Mouse (Mus musculus): ENCODE results near the gene Slc46a2. TPM values are rescaled to one million over a fixed set of nuclear protein-coding genes. Genes with fewer than 3 reads are reported as not detected.

Gene Slc46a2
- 0.07 TPM in 1 of 2 replicates, not detected in the other for polyA plus RNA-seq (2014; fragmentation: Nextera tagmentation; extraction: Ambion mirVana)

- Histone ChIP-seq H3K4me3 (ENCODE audit: low read depth, low read length) (no peak within 1 kb of the TSS), H3K4me2 (peak within 1 kb of the TSS; percentile 11; the same call in 1 of the 2 replicates), H3K36me3 (ENCODE audit: control insufficient read depth, insufficient read depth, low read length) (no peaks in the 10 kb centered on the region), H3K9ac (ENCODE audit: low read length) (no peak within 1 kb of the TSS), H3K9me3 (ENCODE audit: control insufficient read depth, low read length) (no peaks in the 10 kb centered on the region), H3K27ac (ENCODE audit: low read depth, low read length) (no peak within 1 kb of the TSS), H3K27me3 (ENCODE audit: control insufficient read depth, insufficient read depth, low read length) (peaks cover 3% of the 10 kb centered on the region), H3K4me1 (ENCODE audit: control insufficient read depth, insufficient read depth, low read length) (no peaks in the 10 kb centered on the region)
- ATAC-seq (ENCODE audit: low FRiP score), result peak; percentile 30; the same call in 1 of the 2 replicates
- 17% methylated on average over 22 of the region's 22 CpGs for WGBS
- no peak for DNase-seq (ENCODE audit: low spot score, missing footprints)
Observed at GRCm38 (mm10) chr4:59914608-59915403, at the start of gene Slc46a2. Gene Slc46a2 (minus strand): TSS chr4:59915056.

GRCm38 (mm10) chr4:59963405-59964344 lies 48.8 kb upstream of the Slc46a2 start, which contains the start of gene Mup6:
Gene Mup6 (plus strand): TSS chr4:59964294.
- 0 out of 2 replicates have a peak, but pooled peaks have one; percentile 44 for ATAC-seq (ENCODE audit: low FRiP score)
- WGBS, result 27% methylated on average over 3 of the region's 3 CpGs
- peak; percentile 83 for DNase-seq (ENCODE audit: low spot score, missing footprints)
- H3K4me2 ChIP-seq, result no peak within 1 kb of the TSS
- no peak within 1 kb of the TSS for H3K27ac ChIP-seq (ENCODE audit: low read depth, low read length)
- H3K27me3 ChIP-seq (ENCODE audit: control insufficient read depth, insufficient read depth, low read length), result no peaks in the 10 kb centered on the region
- H3K9ac ChIP-seq (ENCODE audit: low read length), result no peak within 1 kb of the TSS
- H3K4me3 ChIP-seq (ENCODE audit: low read depth, low read length), result no peak within 1 kb of the TSS
- no peaks in the 10 kb centered on the region for H3K4me1 ChIP-seq (ENCODE audit: control insufficient read depth, insufficient read depth, low read length)
- H3K36me3 ChIP-seq (ENCODE audit: control insufficient read depth, insufficient read depth, low read length), result no peaks in the 10 kb centered on the region
- H3K9me3 ChIP-seq (ENCODE audit: control insufficient read depth, low read length), result no peaks in the 10 kb centered on the region

DNA sequence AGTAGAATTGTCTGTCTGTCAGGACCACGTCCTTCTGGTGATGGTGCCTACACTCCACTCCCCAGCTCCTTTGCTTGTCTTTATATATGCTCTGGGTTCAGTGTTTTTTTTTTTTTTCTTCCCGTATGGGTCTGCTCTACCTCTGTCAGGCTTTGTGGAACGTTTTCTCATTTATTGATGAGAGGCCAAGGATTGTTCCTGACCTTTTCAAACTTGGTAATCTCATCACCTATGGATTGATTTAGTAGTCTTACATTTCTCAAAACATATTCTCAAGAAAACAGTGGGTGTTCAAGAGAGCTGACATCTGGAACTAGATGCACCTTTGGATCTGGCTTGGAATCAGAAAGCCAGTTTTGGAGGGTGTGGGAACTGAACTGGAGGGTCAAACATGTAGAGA lies 45.8 kb upstream of the Slc46a2 start, which contains the start of gene Mup4:
Gene Mup4, minus strand, starts transcription at position 101 of the 400 bp plus-strand sequence.
- Histone ChIP-seq H3K4me1 (ENCODE audit: control insufficient read depth, insufficient read depth, low read length) (no peaks in the 10 kb centered on the region), H3K4me3 (ENCODE audit: low read depth, low read length) (no peak within 1 kb of the TSS), H3K27me3 (ENCODE audit: control insufficient read depth, insufficient read depth, low read length) (no peaks in the 10 kb centered on the region), H3K9ac (ENCODE audit: low read length) (no peak within 1 kb of the TSS), H3K9me3 (ENCODE audit: control insufficient read depth, low read length) (no peaks in the 10 kb centered on the region), H3K36me3 (ENCODE audit: control insufficient read depth, insufficient read depth, low read length) (no peaks in the 10 kb centered on the region), H3K27ac (ENCODE audit: low read depth, low read length) (no peak within 1 kb of the TSS), H3K4me2 (no peak within 1 kb of the TSS)
- WGBS, result 74% methylated on average over 3 of the region's 3 CpGs
- DNase-seq (ENCODE audit: low spot score, missing footprints) (no peak), ATAC-seq (ENCODE audit: low FRiP score) (no peak)

GRCm38 (mm10) chr4:59937543-59937942 lies 22.7 kb upstream of the Slc46a2 start:
- Histone ChIP-seq H3K9ac (ENCODE audit: low read length) (no peak overlapping the region), H3K4me3 (ENCODE audit: low read depth, low read length) (no peak overlapping the region), H3K27me3 (ENCODE audit: control insufficient read depth, insufficient read depth, low read length) (no peaks in the 10 kb centered on the region), H3K27ac (ENCODE audit: low read depth, low read length) (no peak overlapping the region), H3K4me1 (ENCODE audit: control insufficient read depth, insufficient read depth, low read length) (no peaks in the 10 kb centered on the region), H3K36me3 (ENCODE audit: control insufficient read depth, insufficient read depth, low read length) (no peaks in the 10 kb centered on the region), H3K9me3 (ENCODE audit: control insufficient read depth, low read length) (no peaks in the 10 kb centered on the region), H3K4me2 (no peak overlapping the region)
- WGBS, result 77% methylated on average over 2 of the region's 2 CpGs
- ATAC-seq (ENCODE audit: low FRiP score), result no peak
- no peak for DNase-seq (ENCODE audit: low spot score, missing footprints)

DNA sequence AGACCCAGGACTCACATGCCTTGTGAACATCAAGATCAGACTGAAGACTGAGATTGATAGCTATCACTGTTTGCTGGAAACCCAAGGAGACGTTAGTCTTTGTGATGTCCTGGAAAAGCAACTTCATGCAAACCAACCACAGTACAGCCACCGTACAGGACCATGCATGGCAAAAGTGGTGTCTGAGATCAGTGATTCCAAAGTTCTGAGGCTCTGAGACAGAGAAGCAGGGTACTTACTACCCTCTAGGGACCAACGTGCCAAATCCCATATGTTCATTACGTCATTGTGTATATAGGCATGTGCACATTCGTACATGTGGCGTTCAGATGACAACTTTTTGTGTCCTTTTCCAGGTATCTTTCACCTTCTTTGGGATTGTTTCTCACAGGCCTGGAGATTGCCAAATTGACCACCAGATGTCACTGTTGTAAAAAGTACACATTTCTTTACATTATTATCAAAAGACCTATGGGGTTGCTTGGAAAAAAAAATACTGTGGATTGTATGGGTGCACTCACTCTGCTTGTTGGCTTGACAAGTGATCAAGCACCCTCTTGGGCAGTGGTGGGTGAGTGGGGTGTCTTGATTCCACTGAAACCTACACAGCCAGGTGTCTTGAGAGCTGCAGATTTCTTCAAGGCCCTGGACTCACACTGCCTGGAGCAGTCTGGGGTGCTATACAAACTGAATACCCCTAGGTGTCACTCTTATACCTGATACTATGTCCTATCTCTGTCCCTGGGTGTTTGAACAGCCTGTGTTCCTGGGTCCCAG lies 17.8 kb upstream of the Slc46a2 start:
- WGBS, result 59% methylated on average over 6 of the region's 6 CpGs
- peak; percentile 87 for DNase-seq (ENCODE audit: low spot score, missing footprints)

DNA sequence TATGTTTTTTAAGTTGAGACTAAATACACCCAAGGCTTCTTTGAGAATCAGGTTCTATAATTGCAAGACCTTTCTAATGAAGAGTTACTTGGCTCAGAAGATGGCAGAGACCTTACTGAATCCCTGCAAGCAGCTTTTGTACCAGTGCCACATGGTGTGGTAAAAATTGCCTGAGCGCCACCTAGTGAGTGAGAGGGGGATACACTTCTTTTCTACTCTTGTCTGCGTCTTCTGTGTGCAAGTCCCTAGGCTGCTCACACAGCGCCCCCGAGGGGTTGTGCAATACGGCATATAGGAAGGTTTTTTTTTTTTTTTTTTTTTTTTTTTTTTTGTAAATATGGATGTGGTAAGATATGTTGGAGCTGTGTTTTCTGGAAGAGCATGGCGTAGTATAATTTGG lies 13.5 kb upstream of the Slc46a2 start:
- ATAC-seq (ENCODE audit: low FRiP score) (peak; percentile 43; the same call in 1 of the 2 replicates), DNase-seq (ENCODE audit: low spot score, missing footprints) (peak; percentile 85)
- Histone ChIP-seq H3K36me3 (ENCODE audit: control insufficient read depth, insufficient read depth, low read length) (no peaks in the 10 kb centered on the region), H3K9ac (ENCODE audit: low read length) (no peak overlapping the region), H3K27me3 (ENCODE audit: control insufficient read depth, insufficient read depth, low read length) (no peaks in the 10 kb centered on the region), H3K4me3 (ENCODE audit: low read depth, low read length) (no peak overlapping the region), H3K4me1 (ENCODE audit: control insufficient read depth, insufficient read depth, low read length) (no peaks in the 10 kb centered on the region), H3K9me3 (ENCODE audit: control insufficient read depth, low read length) (no peaks in the 10 kb centered on the region), H3K4me2 (no peak overlapping the region), H3K27ac (ENCODE audit: low read depth, low read length) (no peak overlapping the region)
- 28% methylated on average over 6 of the region's 6 CpGs for WGBS

More for the DNA sequence above, 17.8 kb upstream of the Slc46a2 start:
- peak; percentile 85 for ATAC-seq (ENCODE audit: low FRiP score)
- Histone ChIP-seq H3K4me2 (no peak overlapping the region), H3K9me3 (ENCODE audit: control insufficient read depth, low read length) (no peaks in the 10 kb centered on the region), H3K36me3 (ENCODE audit: control insufficient read depth, insufficient read depth, low read length) (no peaks in the 10 kb centered on the region), H3K9ac (ENCODE audit: low read length) (no peak overlapping the region), H3K4me3 (ENCODE audit: low read depth, low read length) (no peak overlapping the region), H3K27me3 (ENCODE audit: control insufficient read depth, insufficient read depth, low read length) (no peaks in the 10 kb centered on the region), H3K27ac (ENCODE audit: low read depth, low read length) (no peak overlapping the region), H3K4me1 (ENCODE audit: control insufficient read depth, insufficient read depth, low read length) (no peaks in the 10 kb centered on the region)

DNA sequence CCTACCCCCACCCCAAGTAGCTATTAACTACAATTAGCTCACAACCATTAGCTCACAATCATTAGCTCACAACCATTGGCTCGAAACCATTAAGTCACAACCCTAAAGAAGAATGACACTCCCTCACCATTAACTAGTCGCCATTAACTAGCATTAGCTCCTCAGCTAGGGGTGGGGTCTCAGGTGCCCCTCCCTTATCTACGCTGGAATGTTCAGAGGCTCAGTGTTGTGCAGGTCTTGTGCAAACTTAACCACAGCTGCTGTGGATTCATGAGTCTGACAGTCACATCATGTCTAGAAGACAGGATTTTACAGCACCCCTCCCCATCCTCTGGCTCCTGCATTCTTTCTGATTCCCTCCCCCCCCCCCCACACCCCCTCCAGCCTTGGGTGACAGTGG lies 12.8 kb upstream of the Slc46a2 start:
- DNase-seq (ENCODE audit: low spot score, missing footprints), result no peak
- ATAC-seq (ENCODE audit: low FRiP score), result 0 out of 2 replicates have a peak, but pooled peaks have one; percentile 16
- WGBS, result 93% methylated on average over 3 of the region's 3 CpGs

GRCm38 (mm10) chr4:59925082-59925481 lies 10.2 kb upstream of the Slc46a2 start:
- ATAC-seq (ENCODE audit: low FRiP score), result no peak
- H3K4me2 ChIP-seq, result no peak overlapping the region
- no peaks in the 10 kb centered on the region for H3K27me3 ChIP-seq (ENCODE audit: control insufficient read depth, insufficient read depth, low read length)
- H3K9ac ChIP-seq (ENCODE audit: low read length), result no peak overlapping the region
- DNase-seq (ENCODE audit: low spot score, missing footprints), result no peak
- H3K4me1 ChIP-seq (ENCODE audit: control insufficient read depth, insufficient read depth, low read length), result no peaks in the 10 kb centered on the region
- no peak overlapping the region for H3K4me3 ChIP-seq (ENCODE audit: low read depth, low read length)
- WGBS, result 78% methylated on average over 9 of the region's 9 CpGs
- H3K9me3 ChIP-seq (ENCODE audit: control insufficient read depth, low read length), result no peaks in the 10 kb centered on the region
- no peaks in the 10 kb centered on the region for H3K36me3 ChIP-seq (ENCODE audit: control insufficient read depth, insufficient read depth, low read length)
- H3K27ac ChIP-seq (ENCODE audit: low read depth, low read length), result no peak overlapping the region

More for the DNA sequence above, 12.8 kb upstream of the Slc46a2 start:
- Histone ChIP-seq H3K4me2 (no peak overlapping the region), H3K4me3 (ENCODE audit: low read depth, low read length) (no peak overlapping the region), H3K27ac (ENCODE audit: low read depth, low read length) (no peak overlapping the region), H3K4me1 (ENCODE audit: control insufficient read depth, insufficient read depth, low read length) (no peaks in the 10 kb centered on the region), H3K9ac (ENCODE audit: low read length) (no peak overlapping the region), H3K36me3 (ENCODE audit: control insufficient read depth, insufficient read depth, low read length) (no peaks in the 10 kb centered on the region), H3K9me3 (ENCODE audit: control insufficient read depth, low read length) (no peaks in the 10 kb centered on the region), H3K27me3 (ENCODE audit: control insufficient read depth, insufficient read depth, low read length) (no peaks in the 10 kb centered on the region)

All from midbrain, embryonic 11.5 days (tissue).